Mouse (Mus musculus): ENCODE results near the gene Naa25. TPM values are rescaled to one million over a fixed set of nuclear protein-coding genes. Genes with fewer than 3 reads are reported as not detected.

Gene Naa25
- 22.3 TPM for polyA plus RNA-seq (2014; fragmentation: Illumina TruSeq; extraction: RNeasy Lipid Tissue Mini Kit (QIAGEN cat#74804); ENCODE audit: low replicate concordance)

GRCm38 (mm10) chr5:121397187-121398145, at the start of gene Naa25:
Naa25 (plus strand) TSS chr5:121397936.

GRCm38 (mm10) chr5:121385461-121386119, 12.1 kb upstream of the Naa25 start, which contains the start of gene Trafd1:
Trafd1 (minus strand) TSS chr5:121385632.

DNA sequence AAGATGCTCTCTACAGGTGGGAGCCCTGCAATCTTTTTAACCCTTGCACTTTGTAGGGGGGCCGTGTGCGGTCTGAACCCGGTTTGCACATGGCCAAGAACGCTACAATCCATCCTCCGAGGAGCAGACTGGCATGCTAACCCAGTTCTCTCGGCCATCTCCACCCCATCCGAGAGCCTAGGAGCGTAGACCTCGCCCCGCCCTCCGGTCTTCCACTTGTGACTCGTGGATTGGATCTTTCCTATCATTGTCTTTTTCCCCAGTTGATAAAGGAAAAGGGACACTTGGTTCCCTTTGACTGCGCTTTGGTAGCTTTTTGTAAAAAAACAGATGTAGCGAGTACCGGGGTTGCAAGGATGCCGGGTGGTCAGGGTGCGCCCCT, 53.9 kb downstream of the Naa25 start, which contains the start of gene Tmem116:
Tmem116 (plus strand) TSS at position 250 of the 382 bp plus-strand sequence.

GRCm38 (mm10) chr5:121452026-121452869, 54.5 kb downstream of the Naa25 start, which contains the start of gene Erp29:
Erp29 (minus strand) TSS chr5:121452506.

Other genes with a start within 250 kb of the Naa25 start
- 14.4 TPM for gene Ptpn11, start 206.5 kb upstream of the Naa25 start, polyA plus RNA-seq (2014; fragmentation: Illumina TruSeq; extraction: RNeasy Lipid Tissue Mini Kit (QIAGEN cat#74804); ENCODE audit: low replicate concordance)
- 109 TPM for gene Rpl6, start 193.5 kb upstream of the Naa25 start, polyA plus RNA-seq (2014; fragmentation: Illumina TruSeq; extraction: RNeasy Lipid Tissue Mini Kit (QIAGEN cat#74804); ENCODE audit: low replicate concordance)
- 2.2 TPM for gene Hectd4, start 177.7 kb upstream of the Naa25 start, polyA plus RNA-seq (2014; fragmentation: Illumina TruSeq; extraction: RNeasy Lipid Tissue Mini Kit (QIAGEN cat#74804); ENCODE audit: low replicate concordance)
- gene Trafd1, start 12.3 kb upstream of the Naa25 start, polyA plus RNA-seq (2014; fragmentation: Illumina TruSeq; extraction: RNeasy Lipid Tissue Mini Kit (QIAGEN cat#74804); ENCODE audit: low replicate concordance) = 24.1 TPM
- gene Tmem116, start 54.0 kb downstream of the Naa25 start, polyA plus RNA-seq (2014; fragmentation: Illumina TruSeq; extraction: RNeasy Lipid Tissue Mini Kit (QIAGEN cat#74804); ENCODE audit: low replicate concordance) = not detected
- gene Erp29, start 54.6 kb downstream of the Naa25 start, polyA plus RNA-seq (2014; fragmentation: Illumina TruSeq; extraction: RNeasy Lipid Tissue Mini Kit (QIAGEN cat#74804); ENCODE audit: low replicate concordance) = 6.2 TPM
- gene Adam1b, start 105.5 kb downstream of the Naa25 start, polyA plus RNA-seq (2014; fragmentation: Illumina TruSeq; extraction: RNeasy Lipid Tissue Mini Kit (QIAGEN cat#74804); ENCODE audit: low replicate concordance) = not detected
- gene Adam1a, start 147.5 kb downstream of the Naa25 start, polyA plus RNA-seq (2014; fragmentation: Illumina TruSeq; extraction: RNeasy Lipid Tissue Mini Kit (QIAGEN cat#74804); ENCODE audit: low replicate concordance) = 6.6 TPM
- not detected for gene Gm42878, start 147.5 kb downstream of the Naa25 start, polyA plus RNA-seq (2014; fragmentation: Illumina TruSeq; extraction: RNeasy Lipid Tissue Mini Kit (QIAGEN cat#74804); ENCODE audit: low replicate concordance)
- gene Mapkapk5, start 148.0 kb downstream of the Naa25 start, polyA plus RNA-seq (2014; fragmentation: Illumina TruSeq; extraction: RNeasy Lipid Tissue Mini Kit (QIAGEN cat#74804); ENCODE audit: low replicate concordance) = 93.5 TPM
- 3.2 TPM for gene Aldh2, start 195.9 kb downstream of the Naa25 start, polyA plus RNA-seq (2014; fragmentation: Illumina TruSeq; extraction: RNeasy Lipid Tissue Mini Kit (QIAGEN cat#74804); ENCODE audit: low replicate concordance)
- gene Acad12, start 221.0 kb downstream of the Naa25 start, polyA plus RNA-seq (2014; fragmentation: Illumina TruSeq; extraction: RNeasy Lipid Tissue Mini Kit (QIAGEN cat#74804); ENCODE audit: low replicate concordance) = 4.4 TPM

Data from small intestine, adult 10 weeks (tissue).